Mouse (Mus musculus): ENCODE data around the gene Ybx1. TPM values are rescaled to one million over a fixed set of nuclear protein-coding genes. Genes with fewer than 3 reads are reported as not detected.

Gene Ybx1
- polyA plus RNA-seq, 1 experiment from 2014 or later: 635 TPM

Other genes starting within 250 kb of the Ybx1 start
- 83.6 and 87.2 TPM in 2 replicates for gene Slc2a1, start 185.9 kb downstream of the Ybx1 start, polyA plus RNA-seq (2015; fragmentation: Nextera tagmentation; extraction: Ambion mirVana)
- gene Zfp691, start 120.4 kb downstream of the Ybx1 start, polyA plus RNA-seq (2015; fragmentation: Nextera tagmentation; extraction: Ambion mirVana): 7.3 and 7.8 TPM in 2 replicates
- 1.5 and 2.2 TPM in 2 replicates for gene Ermap, start 104.6 kb downstream of the Ybx1 start, polyA plus RNA-seq (2015; fragmentation: Nextera tagmentation; extraction: Ambion mirVana)
- gene Svbp, start 99.3 kb downstream of the Ybx1 start, polyA plus RNA-seq (2015; fragmentation: Nextera tagmentation; extraction: Ambion mirVana): 112 and 125 TPM in 2 replicates
- not detected in 2 replicates for gene Tmem269, start 76.4 kb downstream of the Ybx1 start, polyA plus RNA-seq (2015; fragmentation: Nextera tagmentation; extraction: Ambion mirVana)
- gene AU022252, start 61.9 kb downstream of the Ybx1 start, polyA plus RNA-seq (2015; fragmentation: Nextera tagmentation; extraction: Ambion mirVana): 34.4 and 40.8 TPM in 2 replicates
- 38.0 and 38.4 TPM in 2 replicates for gene P3h1, start 61.7 kb downstream of the Ybx1 start, polyA plus RNA-seq (2015; fragmentation: Nextera tagmentation; extraction: Ambion mirVana)
- gene Cldn19, start 39.2 kb downstream of the Ybx1 start, polyA plus RNA-seq (2015; fragmentation: Nextera tagmentation; extraction: Ambion mirVana): not detected in 2 replicates
- gene Ppih, start 25.9 kb upstream of the Ybx1 start, polyA plus RNA-seq (2015; fragmentation: Nextera tagmentation; extraction: Ambion mirVana): 102 and 115 TPM in 2 replicates
- gene Ccdc30, start 120.9 kb upstream of the Ybx1 start, polyA plus RNA-seq (2015; fragmentation: Nextera tagmentation; extraction: Ambion mirVana): 5.2 and 5.6 TPM in 2 replicates
- gene Ppcs, start 127.8 kb upstream of the Ybx1 start, polyA plus RNA-seq (2015; fragmentation: Nextera tagmentation; extraction: Ambion mirVana): 35.1 and 36.2 TPM in 2 replicates
- gene Zmynd12, start 128.2 kb upstream of the Ybx1 start, polyA plus RNA-seq (2015; fragmentation: Nextera tagmentation; extraction: Ambion mirVana): 0.59 and 0.68 TPM in 2 replicates
- 1.0 and 1.2 TPM in 2 replicates for gene Rimkla, start 198.0 kb upstream of the Ybx1 start, polyA plus RNA-seq (2015; fragmentation: Nextera tagmentation; extraction: Ambion mirVana)
- gene Foxj3, start 242.4 kb upstream of the Ybx1 start, polyA plus RNA-seq (2015; fragmentation: Nextera tagmentation; extraction: Ambion mirVana): 21.0 and 22.0 TPM in 2 replicates
- gene Frg2f1, start 244.9 kb upstream of the Ybx1 start, polyA plus RNA-seq (2015; fragmentation: Nextera tagmentation; extraction: Ambion mirVana): 3.0 and 4.3 TPM in 2 replicates

All from lung, embryonic 15.5 days (tissue).